Mouse (Mus musculus) hindbrain, embryonic 16.5 days (tissue): Measurements from ENCODE around the gene Osbpl3. TPM values are rescaled to one million over a fixed set of nuclear protein-coding genes. Genes with fewer than 3 reads are reported as not detected.
"Not testable (repeated sequence)": the region's sequence is repeated elsewhere in the genome, so short reads cannot be mapped to it uniquely, and the experiment has no call there.

Source experiments
- ATAC-seq: fragments of 200-750 bp; cut with Nextera tagmentation; 2 replicates; pipeline ENCODE4 v1.8.0; 2017; ENCODE audit warnings: moderate TSS enrichment, moderate library complexity
- H3K27ac ChIP-seq: fragments of 300-500 bp; sonication (generic); 2 replicates; pipeline ENCODE4 v1.5.1; 2014; ENCODE audit warnings: low read depth, mild to moderate bottlenecking, control low read depth, low read length, moderate library complexity
- H3K27me3 ChIP-seq: fragments of 300-500 bp; sonication (generic); replicated peaks from 2 replicates; pipeline ENCODE4 v1.6.1; 2014; ENCODE audit warnings: low read length; ENCODE audit not compliant: control insufficient read depth, insufficient read depth
- H3K36me3 ChIP-seq: fragments of 300-500 bp; sonication (generic); 2 replicates; pipeline ENCODE4 v1.6.1; 2014; ENCODE audit warnings: mild to moderate bottlenecking, low read length, moderate library complexity, mixed read lengths; ENCODE audit not compliant: control insufficient read depth, insufficient read depth
- H3K4me1 ChIP-seq: fragments of 300-500 bp; sonication (generic); 2 replicates; pipeline ENCODE4 v1.6.1; 2014; ENCODE audit warnings: low read depth, low read length; ENCODE audit not compliant: control insufficient read depth, insufficient read depth
- H3K4me2 ChIP-seq: fragments of 300-500 bp; sonication (generic); 2 replicates; pipeline ENCODE4 v1.6.1; 2014; ENCODE audit warnings: mild to moderate bottlenecking, low read length, control low read depth, moderate library complexity
- H3K4me3 ChIP-seq: fragments of 300-500 bp; sonication (generic); 2 replicates; pipeline ENCODE4 v1.5.1; 2014; ENCODE audit warnings: mild to moderate bottlenecking, low read length, control low read depth, moderate library complexity
- H3K9ac ChIP-seq: fragments of 300-500 bp; sonication (generic); 2 replicates; pipeline ENCODE4 v1.6.1; 2014; ENCODE audit warnings: low read depth, mild to moderate bottlenecking, control low read depth, low read length, moderate library complexity
- H3K9me3 ChIP-seq: fragments of 300-500 bp; sonication (generic); 2 replicates; pipeline ENCODE4 v1.6.1; 2014; ENCODE audit warnings: mild to moderate bottlenecking, low read length, moderate library complexity; ENCODE audit not compliant: control insufficient read depth
- WGBS: fragments of 180-500 bp; shearing (Covaris S2); extraction: QIAGEN DNeasy Blood & Tissue Kit; methylation state at CpG from one replicate; pipeline ENCODE4 v1.1.7; 2014; 5-methylcytosine and 5-hydroxymethylcytosine counted together
- polyA plus RNA-seq: library from polyadenylated mRNA; unstranded; fragments of >200 nt; fragmentation: Nextera tagmentation; extraction: Ambion mirVana; gene quantifications from 2 replicates; pipeline ENCODE4 v1.2.1, GENCODE M21; 2015

Osbpl3 gene
- polyA plus RNA-seq, 1 experiment from 2014 or later, result 4.5 TPM

DNA sequence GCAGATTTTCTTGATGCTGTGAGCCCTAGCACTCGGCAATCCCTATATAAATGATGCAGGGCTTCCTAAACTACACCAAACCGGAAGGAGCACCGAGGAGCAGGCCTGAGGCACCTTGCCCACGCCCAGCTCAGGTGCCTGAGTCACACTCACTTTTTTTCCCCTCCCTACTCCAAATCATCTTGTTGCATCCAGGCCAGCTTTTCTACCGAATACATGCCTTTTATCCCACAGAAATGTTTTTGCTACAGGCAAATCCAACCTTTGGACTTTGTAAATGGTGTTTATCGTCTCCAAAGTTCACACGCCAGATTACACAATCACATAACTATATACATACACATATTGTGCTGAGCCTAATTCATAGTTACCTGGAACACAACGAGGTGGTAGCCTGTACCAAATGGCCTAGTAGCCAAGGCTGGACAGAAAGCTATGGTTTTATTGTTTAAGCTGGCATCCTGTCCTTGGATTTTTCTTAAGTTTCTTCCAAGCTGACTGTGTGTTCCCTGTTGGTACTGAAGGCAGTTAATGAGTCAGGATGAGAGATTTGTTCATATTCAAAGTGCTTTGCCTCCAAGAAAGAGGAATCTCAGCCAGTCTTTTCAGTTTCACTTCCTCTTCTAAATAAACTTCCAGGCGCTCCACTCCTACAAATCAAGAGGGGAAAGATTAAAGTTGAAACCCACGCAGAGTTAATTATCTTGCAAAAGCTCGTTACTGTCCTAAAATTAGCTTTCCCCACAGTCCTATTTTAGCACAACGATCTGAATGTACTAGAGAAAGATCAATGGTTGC, 1.7 kb upstream of the Osbpl3 start:
- Histone ChIP-seq H3K4me2 (no peak overlapping the region), H3K4me1 (peaks cover 10% of the 10 kb centered on the region), H3K27me3 (no peaks in the 10 kb centered on the region), H3K36me3 (no peaks in the 10 kb centered on the region), H3K27ac (no peak overlapping the region), H3K9ac (no peak overlapping the region), H3K4me3 (no peak overlapping the region), H3K9me3 (no peaks in the 10 kb centered on the region)
- WGBS, result 85% methylated on average over 12 of the region's 12 CpGs
- no peak for ATAC-seq

DNA sequence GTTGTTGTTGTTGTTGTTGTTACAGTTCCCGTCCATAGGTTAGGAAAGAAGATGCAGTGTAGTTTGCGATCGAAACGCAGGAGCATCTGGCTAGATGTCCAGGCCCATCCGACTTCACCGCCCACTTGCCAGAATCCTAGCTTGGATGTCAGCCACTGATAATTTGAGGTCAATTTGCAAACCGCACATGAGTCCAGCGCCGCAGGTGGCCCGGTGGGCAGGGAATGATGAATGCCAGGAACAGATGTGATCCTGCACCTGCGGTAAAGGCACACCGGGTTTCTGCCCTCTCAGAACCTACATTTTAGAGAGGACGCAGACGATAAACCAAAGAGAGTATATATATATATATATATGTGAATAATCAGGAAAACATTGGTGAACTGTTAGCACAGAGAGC, 705 bp upstream of the Osbpl3 start:
- peak overlapping the region; percentile 74 for H3K4me2 ChIP-seq
- H3K27me3 ChIP-seq, result no peaks in the 10 kb centered on the region
- H3K36me3 ChIP-seq, result no peaks in the 10 kb centered on the region
- H3K9ac ChIP-seq, result no peak overlapping the region
- no peak overlapping the region; the same call in 1 of the 2 replicates for H3K4me3 ChIP-seq
- ATAC-seq, result no peak
- peaks cover 10% of the 10 kb centered on the region for H3K4me1 ChIP-seq
- no peak overlapping the region for H3K27ac ChIP-seq
- no peaks in the 10 kb centered on the region for H3K9me3 ChIP-seq
- 50% methylated on average over 14 of the region's 14 CpGs for WGBS

DNA sequence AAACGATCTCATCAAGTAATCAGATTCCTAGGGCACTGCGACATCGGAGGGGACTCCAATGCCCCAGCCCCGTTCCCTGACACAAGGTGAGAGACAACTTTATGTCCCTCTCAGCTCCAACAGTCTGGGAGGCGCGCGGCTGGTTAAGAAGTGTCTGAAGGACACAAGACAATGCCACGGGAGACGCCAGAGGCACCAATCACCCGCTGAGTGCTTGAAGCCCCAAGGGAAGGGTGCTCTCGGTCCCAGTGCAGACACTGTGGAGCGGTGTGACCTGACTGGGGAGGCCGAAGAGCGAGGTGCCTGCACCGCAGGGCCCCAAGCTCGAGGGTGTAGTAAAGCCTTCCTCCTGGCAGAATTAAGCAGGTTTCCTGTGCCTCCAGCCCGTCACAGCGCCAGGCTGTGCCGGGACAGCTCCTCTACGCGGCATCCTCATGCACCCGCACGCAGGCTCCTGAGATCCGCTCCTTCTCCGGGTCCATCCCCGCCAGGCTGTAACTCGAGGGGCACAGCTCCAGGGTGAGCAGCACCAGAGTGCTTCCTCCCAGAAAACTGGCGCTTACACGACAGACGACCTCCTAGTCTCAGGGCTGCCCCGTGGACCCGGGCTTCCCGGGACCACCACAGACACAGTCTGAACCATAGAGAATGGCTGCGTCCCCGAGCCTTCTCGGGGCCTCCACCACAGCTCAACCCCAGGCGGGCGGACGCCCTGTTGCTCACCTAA, 736 bp downstream of the Osbpl3 start:
- peak; percentile 4 for ATAC-seq
- H3K9me3 ChIP-seq, result no peaks in the 10 kb centered on the region
- peak overlapping the region; percentile 74 for H3K4me2 ChIP-seq
- H3K9ac ChIP-seq, result peak overlapping the region; percentile 70
- H3K36me3 ChIP-seq, result no peaks in the 10 kb centered on the region
- peaks cover 10% of the 10 kb centered on the region for H3K4me1 ChIP-seq
- H3K27me3 ChIP-seq, result no peaks in the 10 kb centered on the region
- H3K4me3 ChIP-seq, result peak overlapping the region; percentile 68
- H3K27ac ChIP-seq, result peak overlapping the region; percentile 67; the same call in 1 of the 2 replicates
- under 1% methylated on average over 39 of the region's 39 CpGs for WGBS

DNA sequence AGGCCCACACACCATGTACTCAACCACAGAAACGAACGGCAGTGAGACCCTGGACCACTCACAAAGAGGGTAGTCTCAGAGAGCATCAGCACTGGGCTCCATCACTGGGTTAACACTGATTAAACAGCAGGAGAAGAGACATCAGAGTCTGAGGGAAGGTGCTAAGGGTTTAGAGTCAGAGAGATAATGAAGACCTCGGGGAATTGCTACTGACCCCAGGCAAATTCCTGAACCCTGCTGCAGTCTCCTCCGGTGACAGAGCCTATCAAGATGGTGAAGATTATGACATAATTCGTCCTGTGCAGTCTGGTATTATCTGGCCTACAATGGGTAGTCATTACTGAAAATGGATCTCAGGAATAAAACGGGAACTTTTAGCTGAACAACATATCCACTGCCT, 2.4 kb downstream of the Osbpl3 start:
- no peak overlapping the region for H3K27ac ChIP-seq
- no peak for ATAC-seq
- no peak overlapping the region for H3K9ac ChIP-seq
- H3K36me3 ChIP-seq, result no peaks in the 10 kb centered on the region
- H3K4me3 ChIP-seq, result no peak overlapping the region
- 52% methylated on average over 6 of the region's 6 CpGs for WGBS
- H3K4me1 ChIP-seq, result peaks cover 10% of the 10 kb centered on the region
- no peak overlapping the region for H3K4me2 ChIP-seq
- no peaks in the 10 kb centered on the region for H3K9me3 ChIP-seq
- no peaks in the 10 kb centered on the region for H3K27me3 ChIP-seq

DNA sequence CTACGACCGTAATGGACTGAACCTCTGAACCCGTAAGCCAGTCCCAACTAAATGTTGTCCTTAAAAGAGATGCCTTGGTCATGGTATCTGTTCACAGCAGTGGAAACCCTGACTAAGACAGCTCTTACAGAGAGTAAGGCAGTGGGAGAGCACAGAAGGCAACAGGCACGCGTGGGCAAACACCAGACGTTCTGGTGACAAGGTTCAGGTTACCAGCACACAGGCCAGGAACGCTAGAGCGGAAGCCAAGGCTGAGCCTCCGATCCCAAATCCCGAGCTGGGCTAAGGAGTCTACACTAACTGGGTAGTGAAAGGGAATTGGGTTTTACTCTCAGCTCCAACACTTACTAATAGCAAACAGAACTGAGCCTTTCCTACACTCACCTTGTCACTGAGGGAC, 3.8 kb downstream of the Osbpl3 start:
- 91% methylated on average over 10 of the region's 10 CpGs for WGBS
- Histone ChIP-seq H3K9ac (no peak overlapping the region), H3K4me2 (no peak overlapping the region), H3K4me3 (no peak overlapping the region), H3K36me3 (no peaks in the 10 kb centered on the region), H3K27ac (no peak overlapping the region), H3K9me3 (no peaks in the 10 kb centered on the region), H3K27me3 (no peaks in the 10 kb centered on the region), H3K4me1 (peaks cover 10% of the 10 kb centered on the region)
- ATAC-seq, result no peak

DNA sequence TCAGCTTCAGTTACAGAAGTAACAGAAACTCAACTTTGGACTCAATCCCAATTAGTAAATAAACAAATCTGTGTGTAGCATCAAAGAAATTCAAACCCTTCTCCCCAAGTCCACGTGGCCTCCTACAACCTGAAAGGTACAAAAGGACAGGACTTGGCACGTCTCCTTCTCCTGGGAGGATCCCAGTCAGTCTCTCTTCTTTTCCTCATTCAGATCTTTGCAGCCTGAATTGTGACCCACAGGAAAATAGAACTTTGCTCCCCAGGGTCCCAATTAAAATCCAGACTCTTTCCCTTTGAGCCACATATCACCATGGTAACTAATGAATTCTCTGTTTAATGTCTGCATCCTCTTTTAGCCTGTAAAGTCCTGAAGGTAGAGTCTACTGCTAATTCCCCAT, 10.4 kb downstream of the Osbpl3 start:
- no peaks in the 10 kb centered on the region for H3K27me3 ChIP-seq
- H3K9ac ChIP-seq, result no peak overlapping the region
- no peaks in the 10 kb centered on the region for H3K9me3 ChIP-seq
- H3K27ac ChIP-seq, result no peak overlapping the region
- peak; percentile 61 for ATAC-seq
- H3K4me3 ChIP-seq, result no peak overlapping the region
- no peaks in the 10 kb centered on the region for H3K4me1 ChIP-seq
- H3K4me2 ChIP-seq, result no peak overlapping the region
- whole genome bisulfite sequencing, result 29% methylated on average over 2 of the region's 2 CpGs
- no peaks in the 10 kb centered on the region for H3K36me3 ChIP-seq

DNA sequence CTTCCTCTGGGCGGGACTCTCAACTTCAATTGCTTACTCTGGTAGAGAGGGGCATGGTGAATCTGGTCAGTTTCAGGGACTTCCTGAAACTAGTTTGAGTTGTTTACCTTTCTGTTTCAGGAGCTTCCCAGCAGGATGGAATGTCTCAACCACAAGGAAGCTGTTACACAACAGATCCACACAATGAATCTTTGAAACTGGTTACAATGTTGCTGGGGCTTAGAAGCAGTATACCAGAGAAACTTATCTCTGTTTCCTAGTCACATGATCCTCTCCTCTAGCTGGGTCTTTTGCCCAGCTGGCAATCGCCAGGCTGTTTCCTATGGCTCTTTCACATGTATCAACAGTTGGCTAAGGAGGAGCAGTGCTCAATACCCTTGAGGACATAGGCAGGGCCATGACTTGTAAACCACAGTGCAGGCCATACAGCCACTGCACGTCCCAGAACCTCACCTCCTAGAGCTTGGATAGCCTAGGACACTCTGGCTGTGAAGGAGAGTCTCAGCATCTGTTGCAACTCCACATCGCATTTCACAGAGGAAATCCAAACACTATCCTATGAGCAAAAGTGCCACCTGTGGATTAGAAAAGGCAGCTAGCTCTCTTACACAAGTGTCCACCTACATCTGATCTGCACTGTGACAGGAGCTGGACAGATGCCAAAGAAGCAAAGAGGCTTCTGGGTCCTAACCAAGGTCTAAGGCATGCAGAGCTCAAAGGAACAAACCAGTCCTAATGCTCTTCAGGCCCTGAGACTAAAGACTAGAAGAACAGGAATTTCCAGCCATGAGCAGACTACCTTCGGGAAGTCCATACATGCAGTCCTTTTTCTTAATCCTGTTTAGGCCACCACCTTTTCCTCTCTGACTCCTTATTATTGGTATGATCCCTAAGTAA, 14.8 kb downstream of the Osbpl3 start:
- Histone ChIP-seq H3K36me3 (no peaks in the 10 kb centered on the region), H3K9me3 (no peaks in the 10 kb centered on the region), H3K4me3 (no peak overlapping the region), H3K27me3 (no peaks in the 10 kb centered on the region), H3K27ac (no peak overlapping the region), H3K4me1 (no peaks in the 10 kb centered on the region), H3K9ac (no peak overlapping the region), H3K4me2 (no peak overlapping the region)
- WGBS, result 91% methylated on average over 5 of the region's 5 CpGs
- ATAC-seq, result no peak

DNA sequence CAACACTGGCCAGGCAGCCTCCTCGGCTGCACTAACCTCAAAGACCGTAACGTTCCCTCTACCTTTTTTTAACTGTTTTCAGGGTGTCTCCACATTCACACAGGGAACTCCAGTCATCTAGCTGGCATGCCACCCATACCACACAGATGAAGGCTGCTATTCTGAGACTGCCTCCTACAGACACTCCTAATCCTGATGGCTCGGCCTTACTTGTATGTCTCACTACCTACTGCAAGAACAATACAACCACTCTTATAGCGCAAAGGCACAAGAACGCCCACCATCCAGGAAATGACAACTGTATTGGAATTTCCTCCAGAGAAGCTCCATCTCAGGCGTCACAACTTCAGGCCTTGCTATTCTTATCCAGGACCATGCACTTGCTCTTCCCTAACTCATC, 15.8 kb downstream of the Osbpl3 start:
- no peaks in the 10 kb centered on the region for H3K4me1 ChIP-seq
- H3K27me3 ChIP-seq, result no peaks in the 10 kb centered on the region
- no peaks in the 10 kb centered on the region for H3K9me3 ChIP-seq
- H3K4me2 ChIP-seq, result no peak overlapping the region
- no peak overlapping the region for H3K4me3 ChIP-seq
- H3K27ac ChIP-seq, result no peak overlapping the region
- H3K9ac ChIP-seq, result no peak overlapping the region
- WGBS, result 93% methylated on average over 7 of the region's 7 CpGs
- no peaks in the 10 kb centered on the region for H3K36me3 ChIP-seq
- ATAC-seq, result no peak

DNA sequence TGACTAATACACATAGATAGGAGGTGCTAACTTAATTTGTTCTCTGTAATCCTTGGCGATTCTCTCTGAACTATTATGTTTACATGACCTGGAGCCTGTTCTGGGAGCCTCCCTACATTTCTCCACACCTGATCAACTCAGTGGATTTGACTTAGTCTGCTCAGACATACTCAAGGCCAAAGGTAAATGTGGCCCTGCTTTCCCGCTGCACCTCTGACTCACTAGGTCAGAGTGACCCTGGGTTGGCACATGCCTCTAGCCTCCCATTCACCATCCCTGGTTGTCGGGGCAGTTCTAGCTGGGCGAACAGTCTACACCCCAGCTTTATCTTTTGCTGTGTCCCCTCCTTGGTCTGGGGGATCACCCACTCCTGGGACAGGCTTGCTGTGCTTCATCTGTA, 17.1 kb downstream of the Osbpl3 start:
- WGBS, result 95% methylated on average over 4 of the region's 4 CpGs
- H3K4me3 ChIP-seq, H3K9me3 ChIP-seq, H3K4me1 ChIP-seq, H3K4me2 ChIP-seq, H3K36me3 ChIP-seq, H3K27me3 ChIP-seq, H3K9ac ChIP-seq, H3K27ac ChIP-seq, ATAC-seq: not testable (repeated sequence)
